Mouse (Mus musculus) lung, adult 2 months (tissue): ENCODE data around the gene Gas8.

Experiments
- CTCF ChIP-seq: fragments of 200-500 bp; IDR thresholded peaks from 2 replicates; pipeline ENCODE4 v1.5.1; 2011; ENCODE audit warnings: mild to moderate bottlenecking, low read length, control low read depth; ENCODE audit not compliant: insufficient read depth
- POLR2A ChIP-seq: fragments of 200-500 bp; IDR thresholded peaks from 2 replicates; pipeline ENCODE4 v1.6.1; 2011; ENCODE audit warnings: low read depth, mild to moderate bottlenecking, control low read depth, low read length, borderline replicate concordance; ENCODE audit errors: extremely low read depth

- TF ChIP-seq CTCF (no peak), POLR2A (no peak)
Measured at GRCm38 (mm10) chr8:123497699-123498098, 20.9 kb upstream of the Gas8 start.
